Mouse (Mus musculus) MEL (cell line): ENCODE measurements around the gene Magi2. TPM values are rescaled to one million over a fixed set of nuclear protein-coding genes. Genes with fewer than 3 reads are reported as not detected.

Source experiments
- DNase-seq: peaks from one replicate; pipeline ENCODE4 v3.0.0; 2011; ENCODE audit warnings: low read depth, low spot score
- H3K27ac ChIP-seq: 2 replicates; pipeline ENCODE4 v1.5.1; 2012; ENCODE audit warnings: low read depth, mild to moderate bottlenecking, control low read depth, low read length, moderate library complexity; ENCODE audit not compliant: control insufficient read depth
- H3K27me3 ChIP-seq, 2 experiments: fragments of 150-350 bp in 1 of 2; sonication (generic) in 1 of 2; 2 replicates each; pipeline ENCODE4 v1.6.1; 2012; ENCODE audit warnings: low read length in 2 of 2, mild to moderate bottlenecking in 2 of 2, improper control_type of control experiment in 1 of 2, moderate library complexity in 1 of 2; ENCODE audit not compliant: insufficient read depth in 2 of 2, control insufficient read depth in 1 of 2
- H3K36me3 ChIP-seq, 2 experiments: 2 replicates each; pipeline ENCODE4 v1.6.1; 2012 to 2014; ENCODE audit warnings: low read length in 2 of 2, improper control_type of control experiment in 1 of 2, inconsistent platforms in 1 of 2, mild to moderate bottlenecking in 1 of 2; ENCODE audit not compliant: insufficient read depth in 2 of 2, control insufficient read depth in 1 of 2
- H3K4me1 ChIP-seq, 2 experiments: fragments of 150-350 bp in 1 of 2; sonication (generic) in 1 of 2; 2 replicates each; pipeline ENCODE4 v1.6.1; 2012; ENCODE audit warnings: low read length in 2 of 2, improper control_type of control experiment in 1 of 2, mild to moderate bottlenecking in 1 of 2; ENCODE audit not compliant: insufficient read depth in 2 of 2, control insufficient read depth in 1 of 2
- H3K4me3 ChIP-seq, 2 experiments: fragments of 150-350 bp in 1 of 2; sonication (generic) in 1 of 2; 2 replicates each; pipeline ENCODE4 v1.5.1; 2012; ENCODE audit warnings: low read depth in 2 of 2, low read length in 2 of 2, mild to moderate bottlenecking in 2 of 2, moderate library complexity in 2 of 2, control low read depth in 1 of 2, improper control_type of control experiment in 1 of 2; ENCODE audit not compliant: control insufficient read depth in 1 of 2, insufficient read depth in 1 of 2
- H3K79me2 ChIP-seq: 2 replicates; pipeline ENCODE4 v1.6.1; 2012; ENCODE audit warnings: mild to moderate bottlenecking, low read length, moderate library complexity; ENCODE audit not compliant: control insufficient read depth, poor library complexity, insufficient read depth
- H3K9ac ChIP-seq: 2 replicates; pipeline ENCODE4 v1.6.1; 2012; ENCODE audit warnings: low read depth, mild to moderate bottlenecking, control low read depth, low read length, moderate library complexity; ENCODE audit not compliant: control insufficient read depth, poor library complexity, severe bottlenecking
- H3K9me3 ChIP-seq: fragments of 150-350 bp; sonication (generic); replicated peaks from 2 replicates; pipeline ENCODE4 v1.6.1; 2012; ENCODE audit warnings: mild to moderate bottlenecking, low read length, improper control_type of control experiment, moderate library complexity; ENCODE audit not compliant: insufficient read depth
- CHD2 ChIP-seq: IDR thresholded peaks from 2 replicates; pipeline ENCODE4 v1.6.1; 2011; ENCODE audit warnings: low read length, improper control_type of control experiment
- CTCF ChIP-seq, 3 experiments: IDR thresholded peaks in 2 of 3; conservative IDR thresholded peaks in 1 of 3; 2 replicates each; pipeline ENCODE4 v1.5.1; 2011 to 2012; ENCODE audit warnings: low read length in 3 of 3, low read depth in 2 of 3, mild to moderate bottlenecking in 2 of 3, improper control_type of control experiment in 1 of 3, inconsistent platforms in 1 of 3, mixed read lengths in 1 of 3, moderate library complexity in 1 of 3; ENCODE audit not compliant: control insufficient read depth in 1 of 3, insufficient read depth in 1 of 3, poor library complexity in 1 of 3, severe bottlenecking in 1 of 3
- E2F4 ChIP-seq: IDR thresholded peaks from 2 replicates; pipeline ENCODE4 v1.6.1; 2011; ENCODE audit warnings: low read depth, low read length, improper control_type of control experiment, borderline replicate concordance
- ELF1 ChIP-seq: IDR thresholded peaks from 2 replicates; pipeline ENCODE4 v1.6.1; 2014; ENCODE audit warnings: low read depth, mild to moderate bottlenecking, inconsistent platforms, low read length, improper control_type of control experiment, moderate library complexity
- GABPA ChIP-seq: IDR thresholded peaks from 2 replicates; pipeline ENCODE4 v1.6.1; 2012; ENCODE audit warnings: low read depth, mild to moderate bottlenecking, inconsistent platforms, low read length, improper control_type of control experiment, moderate library complexity
- MAFK ChIP-seq: IDR thresholded peaks from 2 replicates; pipeline ENCODE4 v1.6.1; 2011; ENCODE audit warnings: low read depth, mild to moderate bottlenecking, low read length, improper control_type of control experiment, borderline replicate concordance
- MAX ChIP-seq: IDR thresholded peaks from 2 replicates; pipeline ENCODE4 v1.6.1; 2011; ENCODE audit warnings: low read length, improper control_type of control experiment
- MAZ ChIP-seq: IDR thresholded peaks from 2 replicates; pipeline ENCODE4 v1.6.1; 2012; ENCODE audit warnings: low read depth, mild to moderate bottlenecking, inconsistent platforms, low read length, improper control_type of control experiment
- MEF2A ChIP-seq: IDR thresholded peaks from 2 replicates; pipeline ENCODE4 v1.6.1; 2014; ENCODE audit warnings: low read depth, mild to moderate bottlenecking, inconsistent platforms, low read length, improper control_type of control experiment; ENCODE audit not compliant: poor library complexity, insufficient replicate concordance, severe bottlenecking; ENCODE audit errors: extremely low read depth
- MXI1 ChIP-seq: IDR thresholded peaks from 2 replicates; pipeline ENCODE4 v1.6.1; 2011; ENCODE audit warnings: mild to moderate bottlenecking, low read depth, low read length, improper control_type of control experiment
- MYC ChIP-seq: IDR thresholded peaks from 2 replicates; pipeline ENCODE4 v1.6.1; 2011; ENCODE audit warnings: low read depth, mild to moderate bottlenecking, low read length, improper control_type of control experiment, moderate library complexity
- NELFE ChIP-seq: IDR thresholded peaks from 2 replicates; pipeline ENCODE4 v1.6.1; 2011; ENCODE audit warnings: low read depth, low read length, improper control_type of control experiment
- POLR2A ChIP-seq, 2 experiments: IDR thresholded peaks; 2 replicates each; pipeline ENCODE4 v1.6.1; 2011 to 2012; ENCODE audit warnings: low read length in 2 of 2, mild to moderate bottlenecking in 2 of 2, control low read depth in 1 of 2, improper control_type of control experiment in 1 of 2, low read depth in 1 of 2, moderate library complexity in 1 of 2; ENCODE audit not compliant: control insufficient read depth in 1 of 2, insufficient read depth in 1 of 2, poor library complexity in 1 of 2
- POLR2AphosphoS2 ChIP-seq: IDR thresholded peaks from 2 replicates; pipeline ENCODE4 v1.6.1; 2011; ENCODE audit warnings: low read length, improper control_type of control experiment
- SIN3A ChIP-seq: IDR thresholded peaks from 2 replicates; pipeline ENCODE4 v1.6.1; 2012; ENCODE audit warnings: low read length, improper control_type of control experiment, inconsistent platforms
- SMC3 ChIP-seq: IDR thresholded peaks from 2 replicates; pipeline ENCODE4 v1.6.1; 2011; ENCODE audit warnings: low read depth, low read length, improper control_type of control experiment
- TCF12 ChIP-seq: IDR thresholded peaks from 2 replicates; pipeline ENCODE4 v1.6.1; 2014; ENCODE audit warnings: low read depth, mild to moderate bottlenecking, inconsistent platforms, low read length, improper control_type of control experiment, moderate library complexity
- UBTF ChIP-seq: IDR thresholded peaks from 2 replicates; pipeline ENCODE4 v1.6.1; 2012; ENCODE audit warnings: low read depth, mild to moderate bottlenecking, inconsistent platforms, low read length, improper control_type of control experiment, moderate library complexity, borderline replicate concordance; ENCODE audit not compliant: insufficient read depth
- USF1 ChIP-seq: IDR thresholded peaks from 2 replicates; pipeline ENCODE4 v1.6.1; 2014; ENCODE audit warnings: low read depth, mild to moderate bottlenecking, inconsistent platforms, low read length, improper control_type of control experiment, moderate library complexity
- USF2 ChIP-seq, 2 experiments: IDR thresholded peaks; 2 replicates each; pipeline ENCODE4 v1.6.1; 2011 to 2012; ENCODE audit warnings: improper control_type of control experiment in 2 of 2, low read length in 2 of 2, borderline replicate concordance in 1 of 2, inconsistent platforms in 1 of 2, low read depth in 1 of 2, mild to moderate bottlenecking in 1 of 2; ENCODE audit not compliant: insufficient read depth in 1 of 2
- ZC3H11A ChIP-seq: IDR thresholded peaks from 2 replicates; pipeline ENCODE4 v1.6.1; 2012; ENCODE audit warnings: low read depth, mild to moderate bottlenecking, inconsistent platforms, low read length, improper control_type of control experiment
- ZKSCAN1 ChIP-seq: IDR thresholded peaks from 2 replicates; pipeline ENCODE4 v1.6.1; 2012; ENCODE audit warnings: low read depth, mild to moderate bottlenecking, inconsistent platforms, low read length, improper control_type of control experiment, moderate library complexity
- ZMIZ1 ChIP-seq: IDR thresholded peaks from 2 replicates; pipeline ENCODE4 v1.6.1; 2012; ENCODE audit warnings: low read depth, mild to moderate bottlenecking, inconsistent platforms, low read length, improper control_type of control experiment, moderate library complexity
- ZNF384 ChIP-seq: IDR thresholded peaks from 2 replicates; pipeline ENCODE4 v1.6.1; 2012; ENCODE audit warnings: low read depth, mild to moderate bottlenecking, inconsistent platforms, low read length, improper control_type of control experiment
- polyA plus RNA-seq, 2 experiments: library from polyadenylated mRNA; stranded (reverse) in 1 of 2; unstranded in 1 of 2; fragments of >175 nt in 1 of 2; fragments of >200 nt in 1 of 2; gene quantifications; 2 replicates each; pipeline versions ENCODE4 v1.2.1 to v1.2.4; 2012; ENCODE audit warnings: low replicate concordance in 2 of 2, low read depth in 1 of 2; ENCODE audit not compliant: insufficient read length in 2 of 2, insufficient read depth in 1 of 2, missing spikeins in 1 of 2
- total RNA-seq: library from RNA; depleted of rRNA; stranded (reverse); fragments of 300-350 nt; gene quantifications from 2 replicates; pipeline ENCODE4 v1.2.3, GENCODE M21; 2012

Magi2 gene
- total and polyA plus RNA-seq, 3 experiments, result 0.46 to 0.47 TPM; not detected in 1

- H3K4me1 ChIP-seq, result no peaks in the 10 kb centered on the region
- H3K9me3 ChIP-seq, result no peaks in the 10 kb centered on the region
- no peaks in the 10 kb centered on the region for H3K79me2 ChIP-seq
- no peaks in the 10 kb centered on the region for H3K36me3 ChIP-seq
- TF ChIP-seq MEF2A, result no peak
- no peak for TF ChIP-seq USF1
- no peak for TF ChIP-seq SMC3
- no peak for TF ChIP-seq ZMIZ1
- TF ChIP-seq UBTF, result no peak
- TF ChIP-seq CHD2, result no peak
- no peak for TF ChIP-seq ELF1
- TF ChIP-seq TCF12, result no peak
- no peaks in the 10 kb centered on the region for H3K27me3 ChIP-seq
- H3K4me3 ChIP-seq, result no peak overlapping the region
- no peak overlapping the region for H3K27ac ChIP-seq
- no peak overlapping the region for H3K9ac ChIP-seq
- no peak for DNase-seq
Observed at GRCm38 (mm10) chr5:19726277-19726676, 499.4 kb downstream of the Magi2 start.

DNA sequence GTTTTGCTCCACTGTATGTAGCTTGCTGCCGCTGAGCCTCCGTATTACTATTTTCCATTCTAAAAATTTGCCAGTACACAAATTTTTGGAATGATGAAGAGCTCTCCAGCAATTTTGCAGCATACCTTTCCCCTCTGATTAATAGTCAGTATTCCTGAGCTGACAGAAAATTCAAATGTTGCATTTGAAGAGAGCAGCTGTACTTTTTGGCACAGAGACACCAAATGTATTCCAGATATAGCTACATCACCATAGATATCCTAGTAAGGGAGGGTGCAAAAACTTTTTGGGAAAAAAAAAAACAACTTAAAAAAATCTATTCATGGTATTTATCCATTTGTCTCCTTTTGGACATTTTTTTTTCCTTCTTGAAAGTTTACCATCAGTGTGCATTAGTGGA is 518.5 kb downstream of the Magi2 start:
- Histone ChIP-seq H3K4me1 (no peaks in the 10 kb centered on the region), H3K27me3 (no peaks in the 10 kb centered on the region), H3K27ac (no peak overlapping the region), H3K36me3 (no peaks in the 10 kb centered on the region), H3K9me3 (no peaks in the 10 kb centered on the region)
- DNase-seq, result no peak
- TF ChIP-seq GABPA (no peak), MAX (no peak), USF1 (no peak)
- TF ChIP-seq, all 39 proteins: peak for 0
- Histone ChIP-seq H3K9ac (no peak overlapping the region), H3K79me2 (no peaks in the 10 kb centered on the region), H3K4me3 (no peak overlapping the region)

DNA sequence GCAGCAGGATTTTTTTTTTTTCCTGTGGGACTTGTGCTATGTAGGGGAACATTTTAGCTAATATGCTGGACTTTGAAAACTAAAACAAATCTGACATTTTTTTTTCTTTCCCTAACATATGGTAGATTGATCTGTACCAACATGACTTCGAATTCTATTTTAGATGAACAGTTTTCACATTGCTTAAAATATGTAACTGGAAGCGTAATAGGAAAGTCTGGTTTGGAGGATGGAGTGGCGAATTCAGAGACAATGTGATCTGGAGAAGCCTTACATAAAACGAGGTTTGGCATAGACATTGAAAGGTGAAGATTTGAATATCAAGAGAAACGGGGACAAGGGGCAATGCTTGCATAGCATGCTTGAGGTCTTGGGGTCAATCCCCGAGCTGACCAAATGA is 519.1 kb downstream of the Magi2 start:
- Histone ChIP-seq H3K36me3 (no peaks in the 10 kb centered on the region), H3K9ac (no peak overlapping the region), H3K4me3 (no peak overlapping the region), H3K27ac (no peak overlapping the region), H3K9me3 (no peaks in the 10 kb centered on the region), H3K27me3 (no peaks in the 10 kb centered on the region), H3K4me1 (no peaks in the 10 kb centered on the region), H3K79me2 (no peaks in the 10 kb centered on the region)
- TF ChIP-seq MAFK (no peak), CTCF (IDR thresholded peaks at IDR 0.05 in 2 of 3, conservative IDR thresholded peaks at IDR 0.05 in 1 of 3; ENCODE audit: control insufficient read depth in 1 of 3, insufficient read depth in 1 of 3, low read depth in 2 of 3, low read length in 3 of 3, poor library complexity in 1 of 3, severe bottlenecking in 1 of 3) (no peak), SIN3A (no peak), MAZ (no peak), CHD2 (no peak), POLR2A (IDR thresholded peaks at IDR 0.05; ENCODE audit: control insufficient read depth in 1 of 2, insufficient read depth in 1 of 2, low read depth in 1 of 2, low read length in 2 of 2, poor library complexity in 1 of 2) (no peak), MXI1 (no peak), MYC (no peak), E2F4 (no peak), ZNF384 (no peak), NELFE (no peak), TCF12 (no peak), ZMIZ1 (no peak), ZKSCAN1 (no peak), POLR2AphosphoS2 (no peak), MEF2A (no peak), USF2 (IDR thresholded peaks at IDR 0.05; ENCODE audit: borderline replicate concordance in 1 of 2, insufficient read depth in 1 of 2, low read depth in 1 of 2, low read length in 2 of 2) (no peak), ZC3H11A (no peak)
- no peak for DNase-seq
